Mouse (Mus musculus) olfactory bulb, adult 2 months (tissue): ENCODE measurements at regions not wholly inside any gene's neighbourhood (a gene's known extent, or its start where the extent isn't known, plus 50 kb on each side); places are given as distances from the start of the nearest gene placed in this dataset.

Experiments
- H3K27ac ChIP-seq: fragments of 200-500 bp; 2 replicates; pipeline ENCODE4 v1.5.1; 2012; ENCODE audit warnings: low read depth, low read length; ENCODE audit not compliant: insufficient read depth
- H3K4me1 ChIP-seq: fragments of 200-500 bp; 2 replicates; pipeline ENCODE4 v1.6.1; 2012; ENCODE audit warnings: low read length; ENCODE audit not compliant: control insufficient read depth, insufficient read depth
- H3K4me3 ChIP-seq: fragments of 200-500 bp; 2 replicates; pipeline ENCODE4 v1.5.1; 2012; ENCODE audit warnings: mild to moderate bottlenecking, low read depth, low read length, moderate library complexity; ENCODE audit not compliant: insufficient read depth
- CTCF ChIP-seq: fragments of 200-500 bp; IDR thresholded peaks from 2 replicates; pipeline ENCODE4 v1.5.1; 2012; ENCODE audit warnings: low read depth, mild to moderate bottlenecking, low read length, moderate library complexity; ENCODE audit not compliant: insufficient read depth
- POLR2A ChIP-seq: fragments of 200-500 bp; IDR thresholded peaks from 2 replicates; pipeline ENCODE4 v1.6.1; 2012; ENCODE audit warnings: mild to moderate bottlenecking, low read depth, low read length, moderate library complexity; ENCODE audit not compliant: insufficient read depth
- WGBS: fragments of 180-500 bp; shearing (Covaris S2); methylation state at CpG from one replicate; pipeline ENCODE4 v1.1.7; 2018; 5-methylcytosine and 5-hydroxymethylcytosine counted together

DNA sequence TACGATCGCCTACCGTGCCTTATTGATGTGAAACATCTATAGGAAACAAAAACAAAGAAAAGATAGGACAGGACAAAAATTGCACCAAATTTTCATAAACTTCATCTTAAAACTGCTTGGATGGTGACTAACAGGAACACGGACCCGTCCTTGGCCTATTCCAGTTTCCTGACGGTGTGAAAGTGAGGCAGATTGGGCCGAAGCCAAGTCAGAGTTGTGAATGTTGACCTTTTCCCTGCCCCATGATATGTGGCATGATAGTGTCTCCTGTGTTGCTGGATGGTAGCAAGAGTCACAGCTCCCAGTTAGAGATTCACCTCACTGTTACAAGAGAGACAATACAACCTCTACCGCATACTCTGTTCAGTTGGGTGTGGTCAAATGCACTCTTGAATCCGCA lies 195.8 kb downstream of the Pik3r1 start:
- TF ChIP-seq POLR2A (no peak), CTCF (no peak)
- H3K4me3 ChIP-seq, result no peak overlapping the region
- no peak overlapping the region for H3K27ac ChIP-seq
- no peaks in the 10 kb centered on the region for H3K4me1 ChIP-seq
- 93% methylated on average over 9 of the region's 9 CpGs for WGBS

DNA sequence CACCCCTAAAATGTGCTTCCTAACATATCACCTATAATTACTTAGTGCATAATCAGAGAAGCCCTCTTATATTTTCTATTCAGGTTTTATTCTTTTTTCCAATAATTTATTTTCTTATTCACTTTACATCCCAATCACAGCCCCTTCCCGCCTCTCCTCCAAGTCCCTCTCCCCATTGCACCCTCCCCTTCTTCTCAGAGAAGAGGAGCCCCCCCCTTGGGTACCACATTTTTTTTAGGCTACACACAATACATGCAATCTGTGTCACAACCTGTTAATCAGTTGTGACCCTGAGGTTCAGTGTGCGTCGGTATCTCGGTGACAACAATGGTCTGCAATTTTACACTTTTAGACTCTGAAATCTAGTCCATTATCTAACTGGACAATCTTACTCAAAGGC lies 198.0 kb downstream of the Pik3r1 start:
- H3K4me3 ChIP-seq, result no peak overlapping the region
- no peaks in the 10 kb centered on the region for H3K4me1 ChIP-seq
- TF ChIP-seq CTCF (no peak), POLR2A (no peak)
- no peak overlapping the region for H3K27ac ChIP-seq
- 53% methylated on average over 4 of the region's 4 CpGs for WGBS

DNA sequence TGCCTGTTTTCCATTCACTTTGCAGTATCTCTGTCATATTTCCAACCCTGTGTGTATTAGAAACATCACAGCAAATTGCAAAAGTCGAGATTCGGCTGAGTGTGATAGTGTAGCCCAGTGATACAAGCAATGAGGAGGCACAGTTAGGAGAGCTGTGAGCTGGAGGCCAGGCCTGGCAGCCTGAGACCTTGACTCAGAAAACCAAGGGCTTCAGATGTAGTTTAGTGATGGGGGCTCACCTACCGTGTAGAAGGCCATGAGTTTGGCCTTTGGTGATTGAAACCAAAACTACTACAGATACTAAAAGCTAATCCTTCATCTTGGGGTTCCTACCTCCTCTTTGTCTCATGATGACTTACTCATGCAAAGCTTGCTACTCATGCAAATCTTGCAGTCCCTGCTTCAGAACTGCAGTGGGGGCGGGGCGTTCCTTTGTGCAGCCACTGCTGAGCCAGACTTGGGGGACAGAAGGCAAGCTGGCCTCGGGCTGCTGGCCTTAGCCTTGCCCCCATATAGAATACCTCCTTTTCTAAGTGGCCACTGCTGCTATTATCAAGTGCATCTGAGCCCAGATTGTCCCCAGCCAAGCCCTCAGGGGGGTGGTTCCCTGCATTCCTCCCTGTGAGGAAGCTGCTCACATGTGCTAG lies 198.9 kb downstream of the Pik3r1 start:
- WGBS, result 73% methylated on average over 6 of the region's 6 CpGs

DNA sequence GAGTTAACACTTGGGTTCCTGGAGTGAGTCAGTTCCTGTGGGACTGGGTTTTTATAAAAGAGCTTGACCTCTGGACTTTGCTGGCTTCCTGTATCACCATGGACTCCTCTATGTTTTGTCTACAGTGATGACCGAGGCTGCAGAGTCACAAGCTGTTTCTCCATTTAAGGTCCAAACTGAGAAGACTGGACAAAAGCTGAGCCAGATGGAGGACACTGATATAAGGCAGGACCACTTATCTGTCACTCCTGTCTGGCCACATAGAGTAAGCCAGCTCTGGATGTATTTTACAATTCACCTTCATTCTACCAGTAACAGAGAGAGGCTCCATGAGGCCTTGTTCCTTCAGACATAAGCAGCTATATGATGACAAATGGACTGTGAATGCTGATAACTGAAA lies 202.7 kb downstream of the Pik3r1 start:
- TF ChIP-seq POLR2A (no peak), CTCF (no peak)
- 97% methylated on average over 1 of the region's 1 CpGs for WGBS
- H3K27ac ChIP-seq, result no peak overlapping the region
- no peaks in the 10 kb centered on the region for H3K4me1 ChIP-seq
- no peak overlapping the region for H3K4me3 ChIP-seq

More for the DNA sequence above, 198.9 kb downstream of the Pik3r1 start:
- Histone ChIP-seq H3K4me1 (no peaks in the 10 kb centered on the region), H3K27ac (no peak overlapping the region), H3K4me3 (no peak overlapping the region)
- TF ChIP-seq CTCF, result no peak
- TF ChIP-seq POLR2A, result no peak

DNA sequence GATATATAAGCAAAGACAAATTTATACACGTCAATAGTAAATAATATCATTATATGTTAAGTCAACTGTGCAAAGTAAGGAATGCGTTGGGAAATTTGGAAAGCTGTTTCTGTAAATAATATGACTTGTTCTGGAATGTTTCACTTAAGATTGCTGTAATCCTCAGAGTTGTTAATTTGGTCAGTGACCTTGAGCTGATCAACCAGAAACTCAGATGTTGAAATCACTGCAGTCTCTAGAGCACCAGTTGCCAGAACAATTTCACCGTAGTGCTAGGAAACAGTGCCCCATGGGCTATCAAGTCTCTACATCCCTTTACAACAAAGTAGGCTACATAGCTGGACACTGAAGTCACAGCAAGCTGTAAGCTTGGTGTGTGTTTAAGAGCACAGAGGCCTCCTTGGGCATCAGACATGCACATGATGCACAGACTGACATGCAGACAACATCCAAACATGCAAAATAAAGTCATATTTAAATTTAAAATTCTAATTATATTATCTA lies 212.6 kb downstream of the Pik3r1 start:
- 90% methylated on average over 3 of the region's 3 CpGs for WGBS
- H3K4me1 ChIP-seq, result no peaks in the 10 kb centered on the region
- no peak overlapping the region for H3K27ac ChIP-seq
- H3K4me3 ChIP-seq, result no peak overlapping the region
- TF ChIP-seq CTCF, result no peak

DNA sequence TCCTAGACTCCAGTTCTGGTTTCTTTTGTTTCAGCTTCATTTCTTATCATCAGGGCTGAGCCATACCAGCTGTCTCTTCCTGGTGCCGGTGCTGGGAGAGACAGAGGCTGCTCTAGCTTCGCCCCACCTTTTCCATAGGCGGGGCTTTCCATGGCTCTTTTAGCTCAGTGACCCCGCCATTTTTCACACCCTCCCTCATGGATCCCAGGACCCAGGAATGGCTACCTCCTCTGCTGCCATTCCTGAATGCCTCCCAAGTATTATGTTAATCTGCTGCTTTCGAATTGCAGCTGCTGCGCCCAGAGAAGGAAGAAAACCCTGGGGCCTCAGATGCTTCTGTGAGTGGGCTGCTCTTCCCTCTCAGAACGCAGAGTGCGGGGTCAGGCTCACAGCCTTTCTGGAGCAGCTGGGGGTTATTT lies 214.9 kb downstream of the Pik3r1 start:
- Histone ChIP-seq H3K4me1 (no peaks in the 10 kb centered on the region), H3K4me3 (no peak overlapping the region), H3K27ac (no peak overlapping the region)
- WGBS, result 73% methylated on average over 8 of the region's 8 CpGs
- no peak for TF ChIP-seq POLR2A
- TF ChIP-seq CTCF, result no peak

DNA sequence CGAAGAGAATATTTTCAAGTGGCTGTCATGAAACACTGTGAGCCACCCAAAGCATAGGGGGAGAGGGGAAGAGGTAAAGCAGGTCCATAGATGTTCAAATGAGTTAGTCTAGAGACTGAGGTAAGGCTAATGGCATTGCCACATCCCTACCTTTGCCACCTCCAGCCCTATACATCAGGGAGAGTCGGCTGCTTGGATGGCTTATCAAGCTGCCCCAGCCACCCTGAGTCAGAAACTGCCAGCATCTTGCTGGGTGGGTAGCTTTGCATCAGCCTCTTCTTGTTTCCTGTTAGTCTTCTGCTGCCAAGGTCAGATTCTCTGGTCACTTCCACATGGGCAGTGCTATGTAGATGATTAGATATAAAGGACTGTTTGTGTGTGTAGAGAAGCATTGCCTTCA lies 215.6 kb downstream of the Pik3r1 start:
- H3K27ac ChIP-seq, result no peak overlapping the region
- WGBS, result 89% methylated on average over 2 of the region's 2 CpGs
- no peak for TF ChIP-seq POLR2A
- no peak for TF ChIP-seq CTCF
- no peaks in the 10 kb centered on the region for H3K4me1 ChIP-seq
- H3K4me3 ChIP-seq, result no peak overlapping the region

DNA sequence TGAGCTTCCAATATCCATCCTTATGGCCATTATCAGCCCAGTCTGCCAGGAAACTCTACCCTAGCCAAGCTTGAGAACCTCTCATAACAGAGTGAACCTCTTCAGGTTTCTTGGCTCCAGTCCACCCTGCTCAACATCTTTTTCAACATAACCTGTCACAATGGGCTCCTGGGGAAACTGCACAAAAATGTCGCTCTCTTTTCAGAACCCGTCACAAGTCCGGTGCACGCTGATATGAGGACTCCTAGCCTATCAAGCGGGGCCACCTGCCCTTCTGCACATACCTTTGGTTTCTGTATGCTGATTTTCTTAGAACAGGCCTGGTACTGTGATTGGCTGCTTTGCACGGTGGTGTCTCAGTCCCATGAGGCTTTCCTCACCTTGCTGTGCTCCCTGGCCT lies 216.9 kb downstream of the Pik3r1 start:
- 95% methylated on average over 6 of the region's 6 CpGs for WGBS
- Histone ChIP-seq H3K27ac (no peak overlapping the region), H3K4me3 (no peak overlapping the region)

DNA sequence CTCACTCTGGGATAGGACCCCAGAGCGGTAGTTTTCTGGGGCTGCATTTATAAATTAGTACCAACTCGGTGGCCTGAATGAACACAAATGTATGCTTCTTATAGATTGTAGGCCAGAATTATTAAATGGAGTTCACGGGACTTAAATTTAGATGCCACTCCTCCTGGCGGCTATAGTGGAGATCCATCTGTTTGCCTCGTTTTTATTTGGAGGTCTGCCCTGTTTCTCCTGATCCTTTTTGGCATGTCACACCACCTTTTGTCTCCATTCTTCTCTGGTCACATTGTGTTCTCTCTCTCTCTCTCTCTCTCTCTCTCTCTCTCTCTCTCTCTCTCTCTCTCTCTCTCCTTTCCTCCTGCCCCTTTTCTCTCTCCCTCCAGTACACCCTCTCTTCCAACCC lies 217.5 kb downstream of the Pik3r1 start:
- H3K4me1 ChIP-seq, result no peaks in the 10 kb centered on the region
- TF ChIP-seq CTCF, result no peak
- no peak for TF ChIP-seq POLR2A
- H3K27ac ChIP-seq, result no peak overlapping the region
- 72% methylated on average over 5 of the region's 5 CpGs for WGBS
- H3K4me3 ChIP-seq, result no peak overlapping the region

More for the DNA sequence above, 216.9 kb downstream of the Pik3r1 start:
- TF ChIP-seq POLR2A (no peak), CTCF (no peak)
- H3K4me1 ChIP-seq, result no peaks in the 10 kb centered on the region

DNA sequence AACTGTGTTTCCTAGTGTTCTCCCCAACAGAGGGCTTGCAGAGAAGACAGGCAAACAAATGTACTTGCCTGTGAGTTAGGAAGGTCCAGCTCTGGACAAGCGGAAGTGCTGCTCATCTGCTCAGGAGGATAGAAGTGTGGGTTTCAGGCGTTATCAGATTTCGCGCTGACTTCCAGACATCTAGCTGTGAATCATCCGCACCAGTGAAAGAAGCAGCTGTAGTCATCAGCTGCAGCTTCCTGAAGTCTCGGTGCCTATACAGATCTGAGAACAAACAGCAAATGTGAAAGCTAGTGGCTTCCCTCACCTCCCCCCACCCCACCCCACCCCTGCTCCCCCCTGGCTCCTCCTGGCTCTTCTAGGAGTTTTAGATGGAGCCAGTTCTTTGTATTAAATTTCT lies 220.1 kb downstream of the Pik3r1 start:
- Histone ChIP-seq H3K27ac (no peak overlapping the region), H3K4me1 (no peaks in the 10 kb centered on the region), H3K4me3 (no peak overlapping the region)
- 46% methylated on average over 6 of the region's 6 CpGs for WGBS
- TF ChIP-seq CTCF (no peak), POLR2A (no peak)
